Mouse (Mus musculus) thymus, postnatal 25 days (tissue): Measurements from ENCODE around the gene Senp3.
"Not testable (repeated sequence)": the region's sequence is repeated elsewhere in the genome, so short reads cannot be mapped to it uniquely, and the experiment has no call there.

Source experiments
- DNase-seq: peaks from one replicate; pipeline ENCODE4 v3.0.0; 2022

Senp3 gene

GRCm38 (mm10) chr11:69703814-69704612 is 22.1 kb upstream of the Senp3 start:
- no peak for DNase-seq

DNA sequence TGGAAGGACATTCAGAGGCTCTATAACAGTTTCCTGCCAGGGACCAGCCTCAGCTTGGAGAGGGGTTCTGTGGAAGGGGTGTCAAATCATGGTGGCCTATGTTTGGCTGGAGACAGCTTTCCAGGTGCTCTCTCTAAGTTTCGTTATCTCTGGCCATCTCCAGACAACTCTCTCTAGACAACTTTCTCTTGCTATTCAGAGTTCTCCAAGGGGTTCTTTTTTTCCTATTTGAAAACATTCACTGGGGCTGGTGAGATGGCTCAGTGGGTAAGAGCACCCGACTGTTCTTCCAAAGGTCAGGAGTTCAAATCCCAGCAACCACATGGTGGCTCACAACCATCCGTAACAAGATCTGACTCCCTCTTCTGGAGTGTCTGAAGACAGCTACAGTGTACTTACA is 21.5 kb upstream of the Senp3 start:
- not testable (repeated sequence) for DNase-seq

GRCm38 (mm10) chr11:69702886-69703285 is 21.0 kb upstream of the Senp3 start:
- not testable (repeated sequence) for DNase-seq

DNA sequence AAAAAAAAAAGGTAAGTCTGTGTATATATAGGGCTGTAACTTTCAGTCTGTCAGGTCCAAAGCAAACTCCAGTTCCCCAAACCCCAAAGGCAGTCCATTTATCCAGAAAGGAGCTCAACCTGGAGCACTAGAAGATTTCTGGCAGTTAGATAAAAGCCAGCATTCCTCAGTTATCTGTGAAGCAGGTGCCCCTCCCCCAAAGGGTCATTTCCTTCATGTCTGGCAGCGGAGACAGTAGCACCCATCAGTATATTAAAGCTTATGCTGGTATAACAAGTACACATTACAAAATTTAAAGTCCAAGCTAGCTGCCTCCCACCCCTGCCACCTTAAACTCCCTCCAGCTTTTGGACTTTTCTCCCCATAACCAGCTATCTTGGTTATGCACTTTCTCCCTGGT is 17.7 kb upstream of the Senp3 start:
- DNase-seq, result no peak

DNA sequence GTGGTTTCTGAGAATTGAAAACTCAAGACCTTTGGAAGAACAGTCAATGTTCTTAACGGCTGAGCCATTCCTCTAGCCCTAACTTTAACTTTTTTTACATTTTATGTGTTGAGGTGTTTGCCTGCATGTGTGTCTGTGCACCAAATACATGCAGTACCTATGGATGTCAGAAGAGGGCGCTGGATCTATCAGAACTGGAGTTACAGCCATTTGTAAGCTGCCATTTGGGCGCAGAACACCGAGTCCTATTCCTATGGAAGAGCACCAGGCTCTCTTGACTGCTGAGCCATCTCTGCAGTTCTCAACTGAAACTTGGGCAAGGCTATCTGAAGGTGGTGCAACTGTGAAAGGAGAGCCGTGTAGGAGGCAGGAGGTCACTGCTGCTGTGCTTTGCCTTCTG is 16.7 kb upstream of the Senp3 start:
- DNase-seq, result no peak

DNA sequence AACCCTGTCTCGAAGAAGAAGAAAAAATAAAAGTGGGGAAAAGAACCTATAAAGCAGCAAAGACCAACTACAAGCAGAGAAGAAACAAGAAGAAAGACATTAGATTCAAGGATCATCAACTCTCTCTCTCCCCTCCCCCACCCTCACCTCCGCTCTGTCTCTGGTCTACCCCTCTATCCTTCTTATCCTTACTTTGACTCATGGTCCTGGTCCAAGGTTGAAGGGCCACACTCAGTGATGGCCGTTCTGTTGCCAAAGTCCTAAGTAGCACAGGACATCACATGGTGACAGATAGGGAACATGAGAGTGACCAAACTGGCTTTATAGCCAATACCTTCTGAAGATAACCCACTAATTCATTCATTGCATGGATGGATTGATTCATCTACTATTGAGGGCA is 15.5 kb upstream of the Senp3 start:
- DNase-seq, result no peak

DNA sequence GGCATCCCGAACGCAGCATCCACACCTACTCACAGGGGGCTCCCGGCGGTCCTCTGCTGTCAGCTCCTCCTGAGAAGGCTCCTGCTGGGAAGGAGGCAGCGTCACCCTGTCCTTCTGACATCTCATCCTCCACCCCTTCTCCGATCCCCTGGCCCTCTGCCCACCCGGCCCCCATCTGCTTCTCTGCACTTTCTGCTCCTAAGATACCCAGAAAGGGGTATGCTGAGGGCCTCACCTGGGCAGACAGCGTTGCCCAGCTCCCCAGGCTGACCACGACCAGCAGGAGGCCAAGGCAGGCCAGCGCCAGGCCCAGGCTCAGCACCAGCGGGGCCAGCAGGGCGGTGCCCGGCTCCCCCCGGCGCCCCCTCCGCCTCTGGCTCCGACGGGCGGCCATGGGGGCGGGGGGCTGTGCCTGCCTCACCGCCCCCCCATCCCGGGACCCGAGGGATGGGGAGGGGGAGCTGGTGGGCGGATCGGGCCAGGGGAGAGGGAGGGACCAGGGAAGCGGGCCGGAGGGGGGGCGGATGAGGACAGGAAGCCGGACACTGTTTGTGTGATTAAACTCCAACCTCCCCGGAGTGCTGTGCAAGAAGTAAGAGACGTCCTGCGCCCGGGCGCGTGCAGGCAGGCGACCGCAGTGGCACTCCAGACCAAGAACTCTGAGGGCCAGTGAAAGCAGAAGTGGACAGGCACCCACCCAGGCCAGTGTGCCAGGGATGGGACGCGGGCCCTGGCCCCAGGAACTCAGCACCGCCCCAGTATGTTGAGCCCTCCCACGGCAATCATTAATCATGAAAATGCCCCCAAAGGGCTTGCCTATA is 13.7 kb upstream of the Senp3 start, which contains the start of the genes Tnfsf12 and Tnfsfm13:
Gene Tnfsf12 (minus strand): TSS at position 489 of the 821 bp plus-strand sequence.
Gene Tnfsfm13 (minus strand): TSS at position 738 of the 821 bp plus-strand sequence.
- no peak for DNase-seq

- no peak for DNase-seq
These were observed 13.1 kb upstream of the Senp3 start for GRCm38 (mm10) chr11:69695046-69695360.

DNA sequence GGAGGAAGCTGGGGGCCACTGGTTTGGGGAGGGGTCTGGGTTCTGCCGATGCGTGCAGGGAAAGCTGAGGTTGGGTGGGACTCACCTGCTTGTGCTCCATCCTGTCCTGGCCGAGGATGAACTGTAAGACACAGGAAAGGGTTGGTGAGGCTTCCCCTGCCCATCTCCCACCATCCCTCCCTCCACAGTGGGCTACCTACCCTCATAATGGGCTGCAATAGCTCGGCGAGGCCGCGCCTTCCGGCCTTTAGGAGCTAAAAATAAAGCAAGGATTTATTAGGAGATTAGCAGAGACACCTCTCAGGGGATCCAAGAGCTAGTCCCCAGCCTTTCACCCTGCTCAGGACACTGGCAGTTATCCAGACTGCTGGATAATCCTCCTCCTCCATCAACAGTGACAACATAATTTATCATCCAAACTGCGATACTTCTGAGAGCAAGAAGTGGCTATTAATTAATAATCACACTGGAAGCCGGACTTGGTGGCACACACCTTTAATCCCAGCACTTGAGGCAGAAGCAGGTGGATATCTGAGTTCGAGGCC is 11.6 kb upstream of the Senp3 start:
- no peak for DNase-seq

GRCm38 (mm10) chr11:69692863-69693262 is 11.0 kb upstream of the Senp3 start:
- no peak for DNase-seq

- DNase-seq, result no peak
These were observed 10.4 kb upstream of the Senp3 start for GRCm38 (mm10) chr11:69692196-69692811.

DNA sequence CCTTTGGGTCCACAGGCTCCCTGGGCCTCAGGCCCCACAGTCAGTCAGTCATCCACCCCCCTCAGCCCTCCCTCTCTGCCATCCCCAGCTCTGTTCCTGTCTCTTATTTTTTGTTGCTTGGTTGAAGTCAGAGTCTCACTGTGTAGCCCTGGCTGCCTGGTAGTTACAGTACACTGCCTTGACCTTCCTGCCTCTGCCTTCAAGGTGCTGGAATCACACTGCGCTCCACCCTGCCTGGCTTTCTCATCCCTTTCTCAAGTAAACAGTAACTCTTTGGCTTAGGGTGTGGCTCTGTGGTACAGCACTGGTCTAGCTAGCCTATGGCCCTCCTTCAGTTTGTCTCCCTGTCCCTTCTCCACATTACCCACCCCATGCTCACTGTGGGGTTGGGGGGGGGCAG is 8.0 kb upstream of the Senp3 start:
- no peak for DNase-seq

DNA sequence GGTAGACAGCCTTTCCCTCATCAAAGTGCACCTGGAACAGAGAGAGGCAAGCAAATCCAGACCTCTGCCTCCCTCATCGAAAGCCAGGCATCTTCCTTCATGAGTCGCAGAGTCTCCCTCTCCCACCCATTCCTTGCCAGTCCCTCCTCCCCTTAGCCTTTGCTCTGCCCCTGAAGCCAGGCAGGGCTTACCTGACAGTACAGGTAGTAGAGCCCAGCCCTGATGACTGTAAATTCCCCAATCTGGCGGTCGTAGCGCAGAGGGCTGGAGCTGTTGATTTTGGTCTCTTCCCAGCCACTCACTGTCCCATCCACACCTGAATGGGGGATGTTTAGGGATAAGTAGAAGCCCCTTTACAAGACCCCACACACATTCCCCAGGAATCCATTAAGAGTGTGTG is 5.2 kb upstream of the Senp3 start:
- no peak for DNase-seq

DNA sequence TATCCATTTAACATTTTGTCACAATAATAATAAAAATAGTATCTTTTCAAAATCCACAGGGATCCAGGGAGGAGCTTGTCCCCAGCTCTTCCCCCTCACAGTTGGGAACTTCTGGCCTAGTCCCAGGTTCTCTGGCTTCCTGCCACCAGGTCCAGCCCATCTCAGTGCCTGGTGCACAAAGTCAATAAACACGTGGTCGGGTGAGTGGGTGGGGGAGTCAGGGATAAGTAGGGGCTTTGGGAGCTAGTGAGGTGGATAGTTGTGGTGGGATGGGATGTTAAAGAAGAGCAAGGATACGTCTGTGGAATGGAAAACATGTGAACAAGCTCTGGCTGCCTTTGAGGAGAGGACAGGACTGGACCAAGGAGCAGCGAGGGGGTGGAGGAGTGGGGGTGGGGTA is 4.5 kb upstream of the Senp3 start:
- no peak for DNase-seq

- DNase-seq, result no peak
These were observed 3.8 kb upstream of the Senp3 start, which contains the start of gene Tnfsf13 for GRCm38 (mm10) chr11:69685526-69686148. Gene Tnfsf13, minus strand, starts transcription at chr11:69685784.

DNA sequence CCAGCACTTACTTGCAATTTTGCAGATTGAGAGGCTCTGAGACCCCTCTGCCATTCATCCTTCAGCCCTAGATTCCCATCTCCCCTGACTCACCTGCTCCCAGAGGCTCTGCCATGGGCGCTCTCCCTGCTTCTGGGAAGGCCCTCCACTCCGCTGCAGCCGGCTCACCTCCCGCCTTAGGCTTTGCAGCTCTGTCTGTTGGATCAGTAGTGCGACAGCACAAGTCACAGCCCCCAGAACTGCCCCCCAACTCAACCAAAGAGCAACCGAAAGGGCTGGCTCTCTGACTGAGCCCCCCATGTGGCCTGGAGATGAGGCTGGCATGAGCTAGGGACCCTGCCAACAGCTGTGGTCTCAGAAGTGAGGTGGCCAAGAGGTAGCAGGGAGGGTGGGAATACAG is 3.1 kb upstream of the Senp3 start:
- DNase-seq, result no peak

GRCm38 (mm10) chr11:69684128-69684745 is 2.4 kb upstream of the Senp3 start:
- no peak for DNase-seq

GRCm38 (mm10) chr11:69683576-69683975 is 1.7 kb upstream of the Senp3 start:
- no peak for DNase-seq

- DNase-seq, result peak; percentile 88
These were observed 1.1 kb upstream of the Senp3 start for GRCm38 (mm10) chr11:69682840-69683533.

- DNase-seq, result no peak
These were observed 440 bp upstream of the Senp3 start for GRCm38 (mm10) chr11:69682209-69682839.
